Mouse (Mus musculus) cerebellum, adult 2 months (tissue): ENCODE measurements at regions not wholly inside any gene's neighbourhood (a gene's known extent, or its start where the extent isn't known, plus 50 kb on each side); places are given as distances from the start of the nearest gene placed in this dataset.

ENCODE experiments used
- DNase-seq, 2 experiments: peaks; one replicate each; pipeline ENCODE4 v3.0.0; 2021
- H3K27ac ChIP-seq: fragments of 200-500 bp; 2 replicates; pipeline ENCODE4 v1.5.1; 2012; ENCODE audit warnings: low read length, control low read depth, inconsistent platforms; ENCODE audit not compliant: insufficient read depth
- H3K27me3 ChIP-seq: fragments of 200-500 bp; 2 replicates; pipeline ENCODE4 v1.6.1; 2012; ENCODE audit warnings: inconsistent platforms, mild to moderate bottlenecking, low read length, moderate library complexity; ENCODE audit not compliant: control insufficient read depth, insufficient read depth
- H3K4me1 ChIP-seq: fragments of 200-500 bp; 2 replicates; pipeline ENCODE4 v1.6.1; 2011; ENCODE audit warnings: low read length; ENCODE audit not compliant: control insufficient read depth, insufficient read depth
- H3K4me3 ChIP-seq: fragments of 200-500 bp; replicated peaks from 2 replicates; pipeline ENCODE3; 2011; ENCODE audit warnings: mild to moderate bottlenecking, low read depth, low read length, control low read depth; ENCODE audit not compliant: insufficient read depth
- CTCF ChIP-seq: fragments of 200-500 bp; IDR thresholded peaks from 2 replicates; pipeline ENCODE4 v1.5.1; 2011; ENCODE audit warnings: low read depth, mild to moderate bottlenecking, control low read depth, low read length, moderate library complexity, borderline replicate concordance; ENCODE audit not compliant: insufficient read depth
- POLR2A ChIP-seq: fragments of 200-500 bp; IDR thresholded peaks from 2 replicates; pipeline ENCODE4 v1.6.1; 2011; ENCODE audit warnings: low read length, control low read depth, borderline replicate concordance; ENCODE audit not compliant: insufficient read depth
- whole genome bisulfite sequencing: fragments of 180-500 bp; shearing (Covaris S2); methylation state at CpG from one replicate; pipeline ENCODE4 v1.1.7; 2018; 5-methylcytosine and 5-hydroxymethylcytosine counted together

GRCm38 (mm10) chr19:54722091-54722490 lies 404.9 kb downstream of the Gpam start:
- Histone ChIP-seq H3K27ac (no peak overlapping the region), H3K4me1 (no peaks in the 10 kb centered on the region), H3K4me3 (no peak overlapping the region), H3K27me3 (no peaks in the 10 kb centered on the region)
- no peak for TF ChIP-seq POLR2A
- TF ChIP-seq CTCF, result no peak
- peak in 1 of 2 experiments; percentile 4 for DNase-seq
- WGBS, result 25% methylated on average over 2 of the region's 2 CpGs

- H3K27me3 ChIP-seq, result no peaks in the 10 kb centered on the region
- TF ChIP-seq POLR2A (no peak), CTCF (no peak)
- WGBS, result 92% methylated on average over 8 of the region's 8 CpGs
These were observed 429.6 kb downstream of the Gpam start for GRCm38 (mm10) chr19:54697411-54697810.

GRCm38 (mm10) chr19:54693714-54694113 lies 433.3 kb downstream of the Gpam start:
- Histone ChIP-seq H3K4me1 (no peaks in the 10 kb centered on the region), H3K4me3 (no peak overlapping the region), H3K27ac (no peak overlapping the region), H3K27me3 (no peaks in the 10 kb centered on the region)
- DNase-seq, result no peak
- TF ChIP-seq POLR2A (no peak), CTCF (no peak)
- 91% methylated on average over 3 of the region's 3 CpGs for WGBS

More at GRCm38 (mm10) chr19:54697411-54697810, 429.6 kb downstream of the Gpam start:
- Histone ChIP-seq H3K27ac (no peak overlapping the region), H3K4me1 (no peaks in the 10 kb centered on the region), H3K4me3 (no peak overlapping the region)
- DNase-seq, result no peak

GRCm38 (mm10) chr19:54693094-54693493 lies 433.9 kb downstream of the Gpam start:
- no peaks in the 10 kb centered on the region for H3K27me3 ChIP-seq
- no peak overlapping the region for H3K4me3 ChIP-seq
- H3K27ac ChIP-seq, result no peak overlapping the region
- no peak for DNase-seq
- no peaks in the 10 kb centered on the region for H3K4me1 ChIP-seq
- TF ChIP-seq CTCF (no peak), POLR2A (no peak)
- 87% methylated on average over 1 of the region's 1 CpGs for WGBS

GRCm38 (mm10) chr19:54691861-54692260 lies 435.2 kb downstream of the Gpam start:
- no peak for TF ChIP-seq CTCF
- no peak for TF ChIP-seq POLR2A
- DNase-seq, result no peak
- no peak overlapping the region for H3K27ac ChIP-seq
- H3K27me3 ChIP-seq, result no peaks in the 10 kb centered on the region
- WGBS, result 89% methylated on average over 1 of the region's 1 CpGs
- H3K4me3 ChIP-seq, result no peak overlapping the region
- H3K4me1 ChIP-seq, result no peaks in the 10 kb centered on the region

GRCm38 (mm10) chr19:54688630-54689029 lies 438.4 kb downstream of the Gpam start:
- H3K4me3 ChIP-seq, result no peak overlapping the region
- TF ChIP-seq POLR2A (no peak), CTCF (no peak)
- H3K4me1 ChIP-seq, result no peaks in the 10 kb centered on the region

GRCm38 (mm10) chr19:54685147-54685546 lies 441.9 kb downstream of the Gpam start:
- TF ChIP-seq CTCF, result no peak
- no peak for TF ChIP-seq POLR2A
- H3K27me3 ChIP-seq, result no peaks in the 10 kb centered on the region
- H3K27ac ChIP-seq, result no peak overlapping the region
- DNase-seq, result no peak
- 87% methylated on average over 4 of the region's 4 CpGs for WGBS
- no peaks in the 10 kb centered on the region for H3K4me1 ChIP-seq
- H3K4me3 ChIP-seq, result no peak overlapping the region

More at GRCm38 (mm10) chr19:54688630-54689029, 438.4 kb downstream of the Gpam start:
- DNase-seq, result no peak
- H3K27me3 ChIP-seq, result no peaks in the 10 kb centered on the region
- H3K27ac ChIP-seq, result no peak overlapping the region
